Mouse (Mus musculus) cerebellum, adult 9-11 months (tissue): Measurements from ENCODE around the gene Ankrd36.
"Not testable (repeated sequence)": the region's sequence is repeated elsewhere in the genome, so short reads cannot be mapped to it uniquely, and the experiment has no call there.

Source experiments
- DNase-seq: peaks from one replicate; pipeline ENCODE4 v3.0.0; 2022

Ankrd36 gene

GRCm38 (mm10) chr11:5569474-5569873, at the start of gene Ankrd36:
Ankrd36 (plus strand) TSS chr11:5569684.
- no peak for DNase-seq

GRCm38 (mm10) chr11:5520412-5521265, 48.8 kb upstream of the Ankrd36 start, which contains the start of gene Xbp1:
Xbp1 (plus strand) TSS chr11:5520659.
- DNase-seq, result peak; percentile 96

GRCm38 (mm10) chr11:5521266-5521515, 48.3 kb upstream of the Ankrd36 start:
- DNase-seq, result peak; percentile 69

GRCm38 (mm10) chr11:5521516-5522291, 47.8 kb upstream of the Ankrd36 start:
- DNase-seq, result peak; percentile 75

DNA sequence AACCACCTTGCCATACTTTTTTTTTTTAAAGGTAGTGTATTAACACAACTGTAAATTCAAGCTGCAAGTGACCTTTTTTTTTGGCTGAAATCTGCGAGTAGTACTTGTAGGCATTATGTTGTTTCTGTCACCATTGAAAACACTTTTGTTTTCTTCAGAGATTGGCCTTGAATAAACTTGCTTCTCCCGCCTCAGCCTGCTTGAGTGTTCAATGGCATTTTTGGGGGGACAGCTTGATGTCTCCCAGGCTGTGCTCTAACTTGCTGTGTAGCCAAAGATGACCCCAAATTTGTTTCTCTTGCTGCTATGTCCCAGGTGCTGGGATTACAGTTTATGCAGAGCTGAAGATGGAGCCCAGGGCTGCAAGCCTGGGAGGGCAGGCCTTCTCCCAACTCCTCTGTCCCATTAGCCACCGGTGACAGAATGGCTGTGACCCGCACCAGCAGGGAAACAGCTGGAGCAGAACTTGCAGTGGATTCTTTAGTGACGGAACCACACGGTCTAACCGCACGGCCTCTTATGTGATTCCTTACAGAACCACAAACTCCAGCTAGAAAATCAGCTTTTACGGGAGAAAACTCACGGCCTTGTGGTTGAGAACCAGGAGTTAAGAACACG, 46.6 kb upstream of the Ankrd36 start:
- DNase-seq, result no peak

GRCm38 (mm10) chr11:5525418-5525817, 44.1 kb upstream of the Ankrd36 start:
- no peak for DNase-seq

- DNase-seq, result no peak
Observed at GRCm38 (mm10) chr11:5526573-5527439, 42.7 kb upstream of the Ankrd36 start.

GRCm38 (mm10) chr11:5527865-5528523, 41.5 kb upstream of the Ankrd36 start:
- no peak for DNase-seq

GRCm38 (mm10) chr11:5528841-5529240, 40.6 kb upstream of the Ankrd36 start:
- no peak for DNase-seq

- no peak for DNase-seq
Observed at GRCm38 (mm10) chr11:5530172-5530571, 39.3 kb upstream of the Ankrd36 start.

DNA sequence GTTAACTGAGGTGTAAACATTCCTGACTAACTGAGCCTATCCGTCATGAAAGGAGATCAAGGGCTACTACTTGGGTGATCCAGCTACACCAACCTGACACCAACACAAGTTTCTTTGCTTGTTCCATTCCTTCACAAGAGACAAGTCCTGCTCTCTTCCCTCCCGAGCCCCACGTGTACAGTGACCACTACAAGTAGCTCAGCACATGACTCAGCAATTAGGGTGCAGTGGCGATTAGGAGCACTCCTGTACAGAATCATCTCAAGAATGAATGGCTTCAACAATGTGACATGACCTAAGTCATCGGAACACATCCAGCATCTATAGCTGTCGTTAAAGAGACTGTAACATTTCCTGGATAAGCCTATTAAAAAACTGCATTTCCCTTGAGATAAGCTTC, 38.8 kb upstream of the Ankrd36 start:
- no peak for DNase-seq

DNA sequence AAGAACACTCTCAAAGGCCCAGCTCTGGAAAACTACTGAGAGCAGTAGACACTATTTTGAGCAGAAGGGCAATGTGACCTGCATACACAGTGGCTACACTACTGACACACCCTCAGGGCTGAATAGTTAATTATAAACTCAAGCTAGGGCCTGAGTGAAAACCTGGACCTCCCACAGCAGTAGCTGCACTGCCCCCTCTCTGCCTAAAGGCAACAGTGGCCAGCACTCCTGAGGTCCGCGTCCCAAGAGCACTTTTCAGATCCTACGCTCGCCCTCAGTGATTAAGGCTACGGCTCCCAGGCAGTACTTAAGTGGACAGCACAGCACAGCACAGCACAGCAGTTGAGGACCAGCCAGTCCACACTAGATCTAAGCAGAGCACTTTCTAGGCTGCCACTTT, 36.4 kb upstream of the Ankrd36 start:
- DNase-seq, result no peak

- DNase-seq, result not testable (repeated sequence)
Observed at GRCm38 (mm10) chr11:5537454-5537853, 32.0 kb upstream of the Ankrd36 start.

DNA sequence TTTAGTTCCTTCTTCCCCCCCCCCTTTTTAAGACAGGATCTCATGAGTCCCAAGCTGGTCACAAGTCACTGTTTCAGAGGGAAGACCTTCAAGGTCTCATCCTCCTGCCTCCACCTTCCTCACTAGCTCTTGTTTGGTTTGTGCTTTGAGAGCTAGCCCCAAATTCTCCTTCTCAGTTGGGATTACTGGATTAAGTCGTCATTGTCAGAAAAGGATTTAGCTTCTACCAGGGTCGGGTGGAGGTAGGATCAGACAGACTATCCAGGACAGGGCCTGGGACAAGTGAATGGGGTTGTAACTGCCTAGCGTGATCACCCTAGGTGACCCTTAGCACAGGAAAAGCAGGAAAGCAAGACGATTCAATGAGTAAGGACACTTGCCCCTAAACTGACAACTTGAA, 29.2 kb upstream of the Ankrd36 start:
- no peak for DNase-seq

DNA sequence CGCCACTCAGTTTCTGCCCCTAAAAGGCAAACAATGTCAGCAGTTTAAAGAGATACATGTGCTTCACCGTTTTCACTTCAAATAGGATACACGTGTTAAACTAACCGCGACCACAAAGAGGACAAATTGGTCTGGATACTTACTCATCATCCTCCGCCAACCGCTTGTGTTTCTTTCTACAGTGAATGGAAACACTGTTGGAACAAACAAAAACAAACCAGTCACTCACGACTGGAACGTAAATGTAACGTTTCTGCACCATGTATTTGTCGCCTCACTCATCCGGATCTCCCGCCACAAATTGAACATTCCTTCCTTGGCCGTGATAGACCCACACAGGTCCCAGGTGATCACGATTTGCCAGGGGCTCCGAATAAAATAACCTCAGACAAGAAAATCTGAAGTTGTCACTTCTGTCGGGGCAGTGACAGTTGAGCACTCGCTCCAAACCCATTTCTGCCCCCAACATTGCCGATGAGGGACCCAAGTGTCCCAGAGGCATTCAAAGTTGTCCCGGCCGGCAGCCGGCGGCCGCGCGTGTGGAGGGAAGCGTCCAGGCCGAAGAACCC, 28.2 kb upstream of the Ankrd36 start:
- DNase-seq, result no peak

DNA sequence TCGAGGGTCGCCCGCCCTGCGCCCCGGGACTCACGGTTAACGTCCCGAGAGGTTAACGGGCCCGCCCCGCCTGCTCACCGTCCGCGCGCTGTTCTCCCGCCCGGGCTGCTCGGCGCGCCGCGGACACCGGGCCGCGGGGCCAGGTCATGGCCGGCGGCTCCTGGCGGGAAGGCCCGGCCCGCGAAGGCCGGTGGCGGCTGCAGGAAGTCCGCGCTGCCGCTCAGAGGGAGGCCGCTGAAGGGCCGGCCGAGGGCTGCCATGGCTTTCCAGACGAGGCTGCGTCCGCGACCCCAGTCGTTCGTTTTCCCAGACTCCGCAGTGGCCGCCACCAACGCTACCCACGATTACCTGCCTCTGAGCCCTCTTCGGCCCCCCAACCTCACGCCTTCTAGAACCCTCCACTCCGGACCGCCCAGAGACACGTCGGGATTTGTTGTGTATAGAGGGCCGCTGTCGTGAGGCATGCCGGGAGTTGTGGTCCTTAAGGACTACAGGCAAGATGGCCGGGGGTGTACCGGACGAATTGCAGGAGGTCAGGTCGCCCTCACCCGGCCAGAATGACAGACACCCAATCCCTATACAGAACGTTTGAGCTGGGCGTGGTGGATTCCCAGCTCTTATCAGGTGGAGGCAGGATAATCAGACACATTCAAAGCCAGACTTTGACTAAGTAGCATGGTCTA, 27.5 kb upstream of the Ankrd36 start, which contains the start of gene Ccdc117:
Gene Ccdc117 (minus strand): TSS at position 389 of the 683 bp plus-strand sequence.
- DNase-seq, result peak; percentile 94

DNA sequence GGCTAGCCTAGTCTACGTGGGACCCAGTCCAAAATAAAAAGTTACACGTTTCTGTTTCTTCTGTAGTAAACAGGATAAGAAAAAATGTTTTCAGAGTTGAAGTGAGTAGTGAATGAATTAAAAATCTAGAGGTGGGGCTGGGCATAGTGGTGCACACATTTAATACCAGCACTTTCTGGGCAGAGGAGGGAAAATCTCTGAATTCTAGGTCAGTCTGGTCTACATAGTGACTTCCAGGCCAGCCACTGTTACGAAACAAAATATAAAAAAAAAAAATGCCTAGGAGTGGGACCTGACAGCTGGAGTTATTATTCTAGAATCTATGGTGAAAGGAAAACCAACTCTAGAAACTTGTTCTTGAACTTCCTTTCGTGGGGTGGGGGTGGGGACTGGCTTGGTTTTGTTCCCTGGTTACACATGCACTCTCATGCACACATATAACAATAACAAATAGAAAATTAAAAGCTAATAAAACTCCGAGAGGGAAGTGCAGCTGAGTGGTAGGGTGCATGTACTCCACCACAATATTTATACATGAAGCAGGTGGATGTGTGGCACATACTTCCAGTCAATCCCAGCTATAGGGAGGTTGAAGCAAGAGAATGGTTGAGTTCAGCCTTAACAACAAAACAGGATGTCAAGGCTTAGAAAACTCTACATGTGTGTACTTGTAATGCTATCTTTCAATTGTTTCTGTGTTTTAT, 26.9 kb upstream of the Ankrd36 start:
- no peak for DNase-seq

GRCm38 (mm10) chr11:5543281-5543680, 26.2 kb upstream of the Ankrd36 start:
- DNase-seq, result no peak

- not testable (repeated sequence) for DNase-seq
Observed at GRCm38 (mm10) chr11:5544709-5545108, 24.8 kb upstream of the Ankrd36 start.

GRCm38 (mm10) chr11:5545457-5545856, 24.0 kb upstream of the Ankrd36 start:
- DNase-seq, result no peak
